Mouse (Mus musculus) liver, embryonic 14.5 days (tissue): ENCODE measurements around the gene Srms.

Experiments used
- CTCF ChIP-seq: IDR thresholded peaks from 2 replicates; pipeline ENCODE4 v1.5.1; 2016; ENCODE audit warnings: antibody characterized with exemption, low read depth, control low read depth
- EP300 ChIP-seq: IDR thresholded peaks from 2 replicates; pipeline ENCODE4 v1.6.1; 2016; ENCODE audit warnings: antibody characterized with exemption, low read depth

- TF ChIP-seq CTCF (no peak), EP300 (no peak)
These were observed 53.9 kb downstream of the Srms start for GRCm38 (mm10) chr2:181159091-181159514.
